Mouse (Mus musculus): ENCODE data around the gene Msi1.
A peak's percentile ranks its signal among the peaks of the same experiment; 100 is the strongest.

Msi1 gene

DNA sequence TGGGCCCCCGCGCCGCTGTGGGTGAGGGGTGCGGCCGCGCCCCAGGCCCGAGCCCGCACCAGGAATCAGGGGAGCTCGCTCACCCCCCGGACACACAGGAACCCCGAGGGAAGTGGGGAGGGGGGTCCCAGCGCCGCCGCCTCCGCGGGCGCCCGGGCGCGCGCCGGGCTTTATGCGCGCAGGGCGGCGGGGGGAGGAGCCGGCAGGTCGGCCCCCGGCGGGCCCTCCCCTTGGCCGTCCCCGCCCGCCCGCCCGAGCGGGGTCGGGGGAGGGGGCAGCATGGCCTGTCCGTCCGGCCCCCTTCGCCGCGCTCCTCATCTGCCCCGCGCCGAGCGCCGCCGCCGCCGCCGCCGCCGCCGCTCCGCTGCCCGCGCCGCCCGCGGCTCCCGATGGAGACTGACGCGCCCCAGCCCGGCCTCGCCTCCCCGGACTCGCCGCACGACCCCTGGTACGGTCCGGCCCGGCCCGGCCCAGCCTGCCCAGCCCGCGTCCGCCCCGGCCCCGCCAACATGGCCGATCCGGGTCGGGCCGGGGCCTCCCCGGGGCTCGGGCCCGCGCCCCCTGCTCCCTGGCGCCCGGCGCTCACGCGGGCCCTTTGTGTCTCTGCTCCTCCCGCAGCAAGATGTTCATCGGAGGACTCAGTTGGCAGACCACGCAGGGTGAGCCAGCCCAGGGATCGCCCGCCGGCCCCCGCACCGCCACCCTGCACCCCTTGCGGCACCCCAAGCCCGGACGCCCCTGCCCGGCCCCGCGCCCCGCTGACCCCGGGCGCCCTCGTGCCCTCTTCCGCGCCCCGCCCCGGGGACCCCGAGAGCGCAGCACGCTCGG, at the start of gene Msi1:
Gene Msi1 (plus strand): TSS at position 241 of the 828 bp plus-strand sequence.
- DNase-seq, result no peak

GRCm38 (mm10) chr5:115391935-115392334, 37.5 kb upstream of the Msi1 start:
- DNase-seq, result no peak

GRCm38 (mm10) chr5:115392969-115393368, 36.4 kb upstream of the Msi1 start:
- DNase-seq, result no peak

- no peak for DNase-seq
Observed at GRCm38 (mm10) chr5:115394223-115394622, 35.2 kb upstream of the Msi1 start.

GRCm38 (mm10) chr5:115394836-115395235, 34.6 kb upstream of the Msi1 start:
- DNase-seq, result no peak

DNA sequence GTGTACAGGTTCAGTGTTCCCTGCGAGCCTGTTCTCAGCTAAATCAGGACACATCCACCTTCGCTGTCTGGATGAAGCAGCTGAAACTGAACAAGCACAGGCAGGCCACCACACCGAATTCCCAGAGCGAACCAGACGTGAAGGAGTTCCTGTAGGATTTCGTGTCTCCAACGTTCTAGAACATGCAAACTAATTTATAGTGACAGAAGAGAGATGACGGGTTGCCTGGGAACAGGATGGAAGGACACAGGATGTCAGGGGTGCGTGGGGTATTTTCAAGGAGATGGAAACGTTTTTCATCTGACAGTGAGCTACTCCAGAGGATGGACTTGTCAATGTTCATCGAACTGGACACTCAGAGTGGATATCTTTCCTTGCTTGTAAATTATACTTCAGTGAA, 32.7 kb upstream of the Msi1 start:
- no peak for DNase-seq

- DNase-seq, result no peak
Observed at GRCm38 (mm10) chr5:115397839-115398780, 31.3 kb upstream of the Msi1 start.

- DNase-seq, result no peak
Observed at GRCm38 (mm10) chr5:115402063-115402462, 27.3 kb upstream of the Msi1 start.

DNA sequence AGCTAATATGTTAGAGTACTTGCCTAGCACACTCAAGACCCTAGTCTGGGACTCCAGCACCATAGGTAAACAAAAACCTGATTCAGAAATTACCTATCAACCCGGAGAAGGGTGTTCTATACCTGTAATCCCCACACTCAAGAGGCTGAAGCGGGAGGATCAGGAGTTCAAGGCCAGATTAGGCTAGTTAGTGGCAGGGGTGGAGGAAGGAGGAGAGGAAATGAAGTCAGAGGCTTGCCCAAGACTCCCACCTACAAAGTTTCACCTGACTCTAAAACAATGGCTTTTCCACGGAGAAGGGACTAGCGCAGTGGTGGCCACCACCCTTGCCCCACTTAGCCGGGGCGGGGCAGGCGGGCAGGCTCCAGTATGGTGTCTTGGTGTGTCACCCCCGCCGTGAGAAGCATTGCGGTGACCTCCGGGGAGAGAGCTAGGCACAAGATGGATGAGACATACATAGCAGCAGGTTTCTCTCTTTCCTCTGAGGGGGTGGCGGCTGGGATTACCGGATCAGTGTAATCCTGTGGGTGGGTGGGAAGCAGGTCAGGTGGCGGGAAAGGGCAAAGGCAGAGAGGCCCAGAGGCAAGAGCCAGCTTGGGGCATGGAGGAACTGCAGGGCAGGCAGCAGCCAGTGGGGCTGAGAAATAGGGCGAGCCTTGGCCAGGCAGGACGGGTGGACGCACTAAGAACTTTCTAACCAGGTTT, 25.8 kb upstream of the Msi1 start:
- DNase-seq, result no peak

GRCm38 (mm10) chr5:115404241-115404794, 25.1 kb upstream of the Msi1 start:
- DNase-seq, result no peak

GRCm38 (mm10) chr5:115405205-115405604, 24.2 kb upstream of the Msi1 start:
- DNase-seq, result no peak

DNA sequence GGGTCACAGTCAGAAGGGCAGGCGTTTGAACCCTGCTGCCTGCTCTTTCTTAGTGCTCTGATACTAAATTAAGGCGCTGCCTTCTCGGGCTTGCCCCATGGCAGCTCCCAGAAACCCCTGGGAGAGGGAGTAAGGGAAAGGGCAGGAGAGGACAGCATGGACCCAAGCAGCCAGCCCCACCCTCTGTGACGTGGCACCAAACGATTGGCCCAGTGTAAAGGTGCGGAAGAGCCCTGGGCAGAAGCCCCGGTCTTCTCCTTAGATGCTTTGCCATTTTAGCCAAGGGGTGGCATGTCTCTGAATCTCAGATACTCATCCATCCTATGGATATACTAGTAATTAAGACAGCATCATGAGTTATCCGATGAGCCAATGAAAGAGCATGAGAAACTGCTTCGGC, 21.3 kb upstream of the Msi1 start:
- DNase-seq, result no peak

DNA sequence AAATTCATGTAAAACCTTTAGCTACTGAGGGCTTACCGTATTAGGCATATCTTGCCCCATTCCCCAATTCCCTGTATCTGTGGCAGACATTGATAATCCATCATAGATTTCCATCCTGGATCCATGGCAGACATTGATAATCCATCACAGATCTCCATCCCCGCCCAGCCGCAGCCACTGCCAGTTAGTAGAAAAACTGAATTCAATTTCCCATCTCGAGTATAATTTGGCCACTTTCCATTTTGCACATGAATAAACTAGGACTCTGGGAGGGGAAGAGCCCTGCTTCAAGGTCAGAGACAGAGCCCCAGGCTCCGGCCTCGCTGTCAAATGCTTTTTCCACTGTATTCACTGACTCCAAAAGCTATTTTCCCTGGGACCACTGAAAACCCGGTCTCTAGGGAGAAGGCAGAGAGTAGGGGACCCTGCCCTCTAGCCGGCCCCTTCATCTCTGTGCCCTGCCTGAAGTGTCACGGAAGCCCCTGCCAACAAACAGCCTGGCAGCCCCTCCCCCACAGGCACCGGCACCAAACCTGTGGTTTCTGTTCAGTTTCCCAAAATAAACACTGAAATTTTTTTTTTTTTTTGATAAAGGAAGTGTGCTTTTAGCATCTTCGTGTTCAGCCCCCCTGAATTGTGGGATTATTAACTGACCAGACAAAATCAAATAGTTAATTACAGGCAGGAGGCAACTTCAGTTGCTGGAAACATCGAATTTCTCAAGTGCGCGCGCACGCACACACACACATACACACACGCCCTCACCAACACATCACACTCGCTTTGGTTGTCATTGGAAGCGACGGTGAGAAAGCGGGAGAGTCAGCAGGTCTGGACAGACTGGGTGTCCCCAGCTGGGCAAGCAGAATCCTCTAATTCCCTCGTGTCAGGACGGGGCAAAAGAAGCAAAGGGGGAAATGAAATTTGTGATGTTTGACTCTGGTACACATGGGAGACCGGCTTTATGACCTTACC, 14.0 kb upstream of the Msi1 start:
- DNase-seq, result peak; percentile 26 to 42

DNA sequence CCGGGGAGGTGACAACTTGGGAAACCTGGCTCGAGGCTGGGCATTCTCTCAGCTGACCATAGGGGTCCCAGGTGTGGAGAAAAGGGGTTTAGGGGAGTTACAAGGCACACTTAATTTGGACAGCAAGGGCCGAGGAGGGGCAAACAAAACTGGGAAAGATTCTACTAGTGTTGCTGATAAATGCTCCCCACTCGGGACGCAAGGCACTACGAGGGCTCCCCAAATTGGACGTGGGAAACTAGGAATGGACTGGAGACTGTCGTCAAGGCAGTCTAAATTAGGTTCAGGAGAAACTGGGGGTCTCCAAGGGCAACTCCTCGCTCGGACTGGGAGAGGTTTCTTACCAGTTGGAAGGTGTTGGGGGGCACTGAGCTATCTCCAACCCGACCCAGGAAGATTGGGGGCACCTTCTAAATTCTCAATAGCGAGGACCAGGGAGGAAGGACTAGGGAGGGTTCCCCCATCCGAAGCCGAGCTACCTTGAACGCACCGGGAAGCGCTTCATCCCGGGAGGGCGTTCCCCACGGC, 504 bp upstream of the Msi1 start:
- DNase-seq, result no peak

- no peak for DNase-seq
Observed at GRCm38 (mm10) chr5:115430187-115430960, 975 bp downstream of the Msi1 start.

DNA sequence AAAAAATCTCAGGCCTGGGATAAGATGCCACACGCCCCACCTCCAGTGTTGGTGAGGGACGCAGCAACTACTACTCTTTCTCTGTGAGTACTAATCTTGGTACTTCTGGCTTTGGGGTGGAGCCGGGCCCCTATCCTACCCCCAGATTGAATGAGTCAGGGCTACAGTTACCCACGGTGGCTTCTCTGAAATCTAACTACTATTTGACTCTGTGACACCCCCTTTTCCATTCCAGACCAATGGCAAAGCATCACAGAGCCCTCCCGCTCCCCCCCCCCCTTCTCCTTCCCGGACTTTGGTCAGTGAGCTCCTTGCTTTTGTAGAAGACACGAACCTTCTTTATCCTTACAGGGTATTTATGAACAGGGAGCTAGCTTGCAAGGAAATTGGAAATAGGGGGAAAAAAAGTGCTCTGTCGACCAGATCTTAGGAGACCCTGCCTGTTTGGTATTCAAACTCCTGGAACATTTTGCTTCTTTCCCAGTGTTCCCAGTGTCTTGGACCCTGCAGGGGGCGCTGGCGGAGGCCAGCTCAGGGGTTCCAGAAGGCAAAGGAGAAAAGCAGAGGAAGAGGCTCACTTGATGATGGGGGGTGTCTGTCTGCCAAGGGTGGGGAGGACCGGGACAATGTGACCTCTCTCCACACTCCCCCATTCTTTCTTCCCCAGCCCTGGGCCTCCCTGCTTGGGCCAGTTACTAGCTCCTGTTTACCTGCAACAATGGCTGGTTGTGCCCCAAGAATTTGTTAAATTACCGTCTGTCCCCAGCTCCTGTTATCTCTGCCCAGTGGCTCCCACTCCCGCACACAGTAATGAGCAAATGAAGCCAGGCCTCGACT, 1.9 kb downstream of the Msi1 start:
- DNase-seq, result no peak

DNA sequence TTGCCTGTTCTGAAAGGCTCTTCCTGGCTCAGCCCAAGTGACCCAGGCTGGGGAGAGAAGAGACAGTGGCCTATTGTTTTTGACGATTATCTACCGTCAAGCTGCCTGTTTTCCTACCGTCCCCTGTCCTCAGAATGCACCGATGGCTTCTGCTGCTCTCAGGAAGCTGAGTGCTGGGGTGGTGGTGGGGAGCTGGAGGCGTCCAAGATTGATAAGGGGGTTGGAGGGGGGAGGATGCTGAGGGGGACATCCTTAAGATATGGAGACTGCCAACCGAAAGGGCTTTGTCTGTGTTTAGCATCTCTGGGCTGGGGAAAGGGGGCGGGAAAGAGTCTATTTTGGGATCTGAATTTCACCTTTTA, 2.5 kb downstream of the Msi1 start:
- DNase-seq, result no peak

- DNase-seq, result no peak
Observed at GRCm38 (mm10) chr5:115432395-115432794, 3.0 kb downstream of the Msi1 start.

- DNase-seq, result no peak
Observed at GRCm38 (mm10) chr5:115433191-115433590, 3.8 kb downstream of the Msi1 start.
